Mouse (Mus musculus) lung, postnatal 10 days (tissue): ENCODE results near the gene Olfr68.
"Not testable (repeated sequence)": the region's sequence is repeated elsewhere in the genome, so short reads cannot be mapped to it uniquely, and the experiment has no call there.

Experiments used
- DNase-seq: peaks from one replicate; pipeline ENCODE4 v3.0.0; 2021

Gene Olfr68

DNA sequence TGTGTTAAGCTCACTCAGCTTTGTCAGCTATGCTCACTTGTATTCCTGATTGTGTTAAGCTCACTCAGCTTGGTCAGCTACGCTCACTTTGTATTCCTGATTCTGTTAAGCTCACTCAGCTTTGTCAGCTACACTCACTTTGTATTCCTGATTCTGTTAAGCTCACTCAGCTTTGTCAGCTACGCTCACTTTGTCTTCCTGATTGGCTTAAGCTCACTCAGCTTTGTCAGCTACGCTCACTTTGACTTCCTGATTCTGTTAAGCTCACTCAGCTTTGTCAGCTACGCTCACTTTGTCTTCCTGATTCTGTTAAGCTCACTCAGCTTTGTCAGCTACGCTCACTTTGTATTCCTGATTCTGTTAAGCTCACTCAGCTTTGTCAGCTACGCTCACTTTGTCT, 17.3 kb downstream of the Olfr68 start:
- DNase-seq = not testable (repeated sequence)

DNA sequence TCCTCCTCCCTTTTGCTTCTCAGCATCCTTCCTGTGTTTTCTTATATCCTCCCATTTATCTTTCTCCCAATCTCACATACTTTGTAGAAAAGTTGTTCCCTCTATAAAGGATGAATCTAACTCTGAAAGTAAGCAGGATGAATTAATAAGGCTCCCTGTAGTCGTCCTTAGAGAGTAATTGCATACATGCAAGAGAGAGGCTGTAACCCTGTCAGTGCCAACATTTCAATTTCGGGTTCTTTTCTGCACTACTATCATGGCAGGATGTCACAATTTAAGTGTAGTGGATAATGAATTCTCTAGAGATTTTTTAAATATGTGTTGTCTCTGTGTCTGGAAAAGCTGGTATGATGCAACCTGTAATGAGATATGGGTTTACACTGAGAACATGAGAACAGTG, 22.3 kb downstream of the Olfr68 start, which contains the start of gene Olfr630:
Olfr630 (minus strand) TSS at position 101 of the 400 bp plus-strand sequence.
- no peak for DNase-seq

DNA sequence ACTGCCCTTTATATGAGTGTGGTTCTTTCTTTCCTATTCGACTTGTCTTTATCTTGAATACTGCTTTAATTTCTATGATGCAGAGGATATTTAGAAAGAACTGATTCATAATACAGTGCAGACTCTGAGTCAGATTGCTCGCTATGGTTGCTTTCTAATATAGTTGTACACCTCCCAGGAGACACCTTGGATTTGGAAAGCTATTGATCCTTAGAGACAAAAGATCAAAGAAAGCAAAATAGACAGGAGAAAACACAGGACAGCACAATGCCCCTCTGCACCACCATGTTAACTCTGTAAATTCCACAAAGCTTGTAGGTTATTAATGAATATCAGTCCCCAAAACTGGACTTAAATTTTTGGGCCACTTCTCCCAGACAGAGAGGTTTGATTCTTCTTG, 34.7 kb downstream of the Olfr68 start, which contains the start of gene Olfr629:
Olfr629 (minus strand) TSS at position 101 of the 400 bp plus-strand sequence.
- DNase-seq = no peak

DNA sequence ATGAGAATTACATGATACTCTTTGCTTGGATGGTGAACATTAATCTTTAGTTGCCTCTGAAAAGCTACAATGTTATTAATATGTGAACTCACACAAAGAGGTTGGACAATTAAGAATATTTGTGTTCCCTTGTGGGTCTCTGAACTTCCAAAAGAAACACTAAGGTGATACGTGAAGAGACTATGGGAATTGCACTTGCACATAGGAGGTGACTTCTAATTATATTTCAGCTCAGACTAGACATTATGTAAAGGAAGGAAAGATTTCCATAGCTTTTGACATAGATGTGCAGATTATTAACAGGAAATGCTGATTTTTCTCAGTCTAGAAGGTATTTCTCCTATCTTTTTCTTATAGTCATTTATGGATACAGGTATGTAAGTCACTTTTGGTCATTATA, 49.4 kb downstream of the Olfr68 start, which contains the start of gene Olfr628:
Olfr628 (plus strand) TSS at position 301 of the 400 bp plus-strand sequence.
- no peak for DNase-seq
